In the genomic region with DNA sequence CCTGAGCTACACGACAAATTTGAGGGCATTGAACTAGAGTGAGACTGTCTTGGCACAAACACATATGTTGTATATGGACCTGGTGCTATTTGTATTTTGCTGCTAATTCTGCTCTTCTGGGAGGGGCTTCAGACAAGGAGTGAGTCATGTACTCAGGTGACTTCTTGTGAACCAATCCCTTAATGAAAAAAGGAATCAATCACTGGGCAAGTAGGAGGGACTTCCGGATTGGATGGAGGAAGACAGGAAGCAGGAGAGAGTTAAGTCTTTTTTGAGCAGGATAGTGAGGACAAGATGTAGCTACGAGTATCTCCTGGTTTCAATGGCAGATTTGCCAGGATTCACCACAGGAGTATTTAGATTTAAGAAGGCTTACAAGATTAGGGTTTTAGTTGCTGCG, we compare ENCODE assay signal across 20 mouse cellular contexts.
"Had no signal": no experiment of that assay in that cellular context is flagged by ENCODE, and none has a peak within 500 bp of the region (broad histone marks: within the 10 kb centered on the region; RNA-seq: fewer than 3 reads in every experiment).

No protein-coding gene starts in this region.

- ATAC-seq: liver, postnatal 0 days; lung, postnatal 0 days; midbrain, embryonic 15.5 days had no signal

- H3K4me3 ChIP-seq: midbrain, embryonic 12.5 days; midbrain, embryonic 15.5 days; neural tube, embryonic 12.5 days; neural tube, embryonic 15.5 days had no signal

- H3K4me1 ChIP-seq: midbrain, embryonic 12.5 days; midbrain, embryonic 15.5 days; neural tube, embryonic 12.5 days; neural tube, embryonic 15.5 days had no signal

- DNase-seq: kidney, adult 18-20 months; kidney, adult 9 months; kidney, postnatal 10 days; kidney, postnatal 36 days; liver, postnatal 0 days; lung, embryonic 14.5 days; right cerebral cortex, adult 18-20 months; right cerebral cortex, postnatal 14 days; right cerebral cortex, postnatal 4 days; thymus, adult 2 months; thymus, postnatal 14 days; thymus, postnatal 4 days had no signal

- H3K9me3 ChIP-seq: midbrain, embryonic 12.5 days; midbrain, embryonic 15.5 days; neural tube, embryonic 12.5 days; neural tube, embryonic 15.5 days had no signal

- H3K27ac ChIP-seq: liver, embryonic 14.5 days; macrophage; midbrain, embryonic 12.5 days; midbrain, embryonic 15.5 days; neural tube, embryonic 12.5 days; neural tube, embryonic 15.5 days; stomach, postnatal 0 days had no signal

- H3K27me3 ChIP-seq: midbrain, embryonic 12.5 days; midbrain, embryonic 15.5 days; neural tube, embryonic 12.5 days; neural tube, embryonic 15.5 days had no signal

- H3K4me2 ChIP-seq: lung, embryonic 14.5 days; midbrain, embryonic 12.5 days; midbrain, embryonic 15.5 days; neural tube, embryonic 12.5 days; neural tube, embryonic 15.5 days had no signal

- H3K9ac ChIP-seq: liver, embryonic 14.5 days; liver, postnatal 0 days; lung, embryonic 14.5 days; midbrain, embryonic 12.5 days; midbrain, embryonic 15.5 days; neural tube, embryonic 12.5 days; neural tube, embryonic 15.5 days had no signal
